Mouse (Mus musculus) hindbrain, embryonic 13.5 days (tissue): Measurements from ENCODE around the gene Hspa1a. TPM values are rescaled to one million over a fixed set of nuclear protein-coding genes. Genes with fewer than 3 reads are reported as not detected.

Experiments used
- ATAC-seq: fragments of 200-750 bp; cut with Nextera tagmentation; 2 replicates; pipeline ENCODE4 v1.8.0; 2017; ENCODE audit warnings: moderate TSS enrichment; ENCODE audit not compliant: low FRiP score
- H3K27ac ChIP-seq: fragments of 300-500 bp; sonication (generic); 2 replicates; pipeline ENCODE4 v1.5.1; 2015; ENCODE audit warnings: inconsistent platforms, mild to moderate bottlenecking, moderate library complexity
- H3K27me3 ChIP-seq: fragments of 300-500 bp; sonication (generic); 2 replicates; pipeline ENCODE4 v1.6.1; 2015; ENCODE audit warnings: mild to moderate bottlenecking, inconsistent platforms
- H3K36me3 ChIP-seq: fragments of 300-500 bp; sonication (generic); 2 replicates; pipeline ENCODE4 v1.6.1; 2015; ENCODE audit warnings: mild to moderate bottlenecking, inconsistent platforms
- H3K4me1 ChIP-seq: fragments of 300-500 bp; sonication (generic); replicated peaks from 2 replicates; pipeline ENCODE4 v1.6.1; 2015; ENCODE audit warnings: inconsistent platforms
- H3K4me2 ChIP-seq: fragments of 300-500 bp; sonication (generic); 2 replicates; pipeline ENCODE4 v1.6.1; 2015; ENCODE audit warnings: inconsistent platforms, mild to moderate bottlenecking, moderate library complexity
- H3K4me3 ChIP-seq: fragments of 300-500 bp; sonication (generic); 2 replicates; pipeline ENCODE4 v1.5.1; 2015; ENCODE audit warnings: mild to moderate bottlenecking, inconsistent platforms
- H3K9ac ChIP-seq: fragments of 300-500 bp; sonication (generic); 2 replicates; pipeline ENCODE4 v1.6.1; 2015; ENCODE audit warnings: mild to moderate bottlenecking, inconsistent platforms
- H3K9me3 ChIP-seq: fragments of 300-500 bp; sonication (generic); 2 replicates; pipeline ENCODE4 v1.6.1; 2016; ENCODE audit warnings: inconsistent platforms
- WGBS: fragments of 180-500 bp; shearing (Covaris S2); methylation state at CpG from one replicate; pipeline ENCODE4 v1.1.7; 2015; 5-methylcytosine and 5-hydroxymethylcytosine counted together
- polyA plus RNA-seq: library from polyadenylated mRNA; unstranded; fragments of >200 nt; fragmentation: Nextera tagmentation; extraction: Ambion mirVana; gene quantifications from 2 replicates; pipeline ENCODE4 v1.2.1, GENCODE M21; 2015

The Hspa1a gene
- polyA plus RNA-seq, 1 experiment from 2014 or later: 4.6 TPM

GRCm38 (mm10) chr17:34934031-34934430 lies 37.9 kb downstream of the Hspa1a start:
- WGBS: 69% methylated on average over 22 of the region's 24 CpGs

GRCm38 (mm10) chr17:34932287-34932686 lies 39.7 kb downstream of the Hspa1a start:
- Histone ChIP-seq H3K4me3 (peak overlapping the region; percentile 83), H3K4me1 (peaks cover 15% of the 10 kb centered on the region), H3K4me2 (peak overlapping the region; percentile 99), H3K27me3 (0 out of 2 replicates have a peak, but pooled peaks cover 3% of the 10 kb centered on the region), H3K27ac (no peak overlapping the region), H3K9me3 (no peaks in the 10 kb centered on the region), H3K36me3 (peaks cover 31% of the 10 kb centered on the region), H3K9ac (peak overlapping the region; percentile 94)
- 88% methylated on average over 8 of the region's 8 CpGs for WGBS
- no peak for ATAC-seq

More at GRCm38 (mm10) chr17:34934031-34934430, 37.9 kb downstream of the Hspa1a start:
- Histone ChIP-seq H3K36me3 (peaks cover 31% of the 10 kb centered on the region), H3K9me3 (no peaks in the 10 kb centered on the region), H3K27ac (no peak overlapping the region), H3K27me3 (0 out of 2 replicates have a peak, but pooled peaks cover 3% of the 10 kb centered on the region), H3K9ac (peak overlapping the region; percentile 31; the same call in 1 of the 2 replicates), H3K4me2 (no peak overlapping the region), H3K4me1 (peaks cover 15% of the 10 kb centered on the region), H3K4me3 (no peak overlapping the region)
- no peak for ATAC-seq

- Histone ChIP-seq H3K9ac (peak overlapping the region; percentile 94), H3K4me1 (peaks cover 15% of the 10 kb centered on the region), H3K27ac (peak overlapping the region; percentile 79), H3K4me3 (peak overlapping the region; percentile 83), H3K27me3 (0 out of 2 replicates have a peak, but pooled peaks cover 3% of the 10 kb centered on the region), H3K4me2 (peak overlapping the region; percentile 99), H3K9me3 (no peaks in the 10 kb centered on the region), H3K36me3 (peaks cover 31% of the 10 kb centered on the region)
- WGBS: 10% methylated on average over 14 of the region's 14 CpGs
- ATAC-seq: no peak; the same call in 1 of the 2 replicates
Observed at GRCm38 (mm10) chr17:34931735-34932098, 40.2 kb downstream of the Hspa1a start.

GRCm38 (mm10) chr17:34931061-34931734 lies 40.8 kb downstream of the Hspa1a start, which contains the start of gene Neu1:
Gene Neu1, plus strand, starts transcription at chr17:34931253.
- peak within 1 kb of the TSS; percentile 79 for H3K27ac ChIP-seq
- H3K9me3 ChIP-seq: no peaks in the 10 kb centered on the region
- H3K27me3 ChIP-seq: 0 out of 2 replicates have a peak, but pooled peaks cover 3% of the 10 kb centered on the region
- under 1% methylated on average over 31 of the region's 38 CpGs for WGBS
- H3K36me3 ChIP-seq: peaks cover 29% of the 10 kb centered on the region
- peak; percentile 97 for ATAC-seq
- peak within 1 kb of the TSS; percentile 94 for H3K9ac ChIP-seq
- H3K4me3 ChIP-seq: peak within 1 kb of the TSS; percentile 83
- H3K4me2 ChIP-seq: peak within 1 kb of the TSS; percentile 99
- H3K4me1 ChIP-seq: peaks cover 15% of the 10 kb centered on the region

- no peak overlapping the region for H3K27ac ChIP-seq
- peaks cover 7% of the 10 kb centered on the region for H3K36me3 ChIP-seq
- 0 out of 2 replicates have a peak, but pooled peaks cover 3% of the 10 kb centered on the region for H3K27me3 ChIP-seq
- H3K4me1 ChIP-seq: peaks cover 15% of the 10 kb centered on the region
- H3K9ac ChIP-seq: no peak overlapping the region
- no peak overlapping the region for H3K4me2 ChIP-seq
- no peak overlapping the region for H3K4me3 ChIP-seq
- no peak for ATAC-seq
- 72% methylated on average over 4 of the region's 4 CpGs for WGBS
- no peaks in the 10 kb centered on the region for H3K9me3 ChIP-seq
Observed at GRCm38 (mm10) chr17:34928841-34929240, 43.1 kb downstream of the Hspa1a start.

- 89% methylated on average over 18 of the region's 18 CpGs for WGBS
Observed at GRCm38 (mm10) chr17:34927306-34928019, 44.5 kb downstream of the Hspa1a start.

GRCm38 (mm10) chr17:34924258-34924657 lies 47.7 kb downstream of the Hspa1a start:
- Histone ChIP-seq H3K27ac (no peak overlapping the region), H3K36me3 (no peaks in the 10 kb centered on the region)
- no peak for ATAC-seq

More at GRCm38 (mm10) chr17:34927306-34928019, 44.5 kb downstream of the Hspa1a start:
- no peaks in the 10 kb centered on the region for H3K36me3 ChIP-seq
- H3K4me3 ChIP-seq: no peak overlapping the region
- H3K4me2 ChIP-seq: no peak overlapping the region
- H3K9ac ChIP-seq: no peak overlapping the region
- no peak overlapping the region for H3K27ac ChIP-seq
- no peak for ATAC-seq
- peaks cover 11% of the 10 kb centered on the region for H3K4me1 ChIP-seq
- no peaks in the 10 kb centered on the region for H3K27me3 ChIP-seq
- H3K9me3 ChIP-seq: no peaks in the 10 kb centered on the region

GRCm38 (mm10) chr17:34922939-34923338 lies 49.0 kb downstream of the Hspa1a start:
- H3K36me3 ChIP-seq: no peaks in the 10 kb centered on the region
- H3K9me3 ChIP-seq: no peaks in the 10 kb centered on the region
- WGBS: 51% methylated on average over 6 of the region's 6 CpGs
- no peaks in the 10 kb centered on the region for H3K4me1 ChIP-seq
- H3K27ac ChIP-seq: no peak overlapping the region
- no peaks in the 10 kb centered on the region for H3K27me3 ChIP-seq
- ATAC-seq: no peak
- H3K4me3 ChIP-seq: no peak overlapping the region
- H3K4me2 ChIP-seq: no peak overlapping the region
- no peak overlapping the region for H3K9ac ChIP-seq

More at GRCm38 (mm10) chr17:34924258-34924657, 47.7 kb downstream of the Hspa1a start:
- H3K4me1 ChIP-seq: no peaks in the 10 kb centered on the region
- WGBS: 87% methylated on average over 4 of the region's 5 CpGs
- H3K9ac ChIP-seq: no peak overlapping the region
- H3K9me3 ChIP-seq: no peaks in the 10 kb centered on the region
- no peak overlapping the region for H3K4me3 ChIP-seq
- H3K27me3 ChIP-seq: no peaks in the 10 kb centered on the region
- H3K4me2 ChIP-seq: no peak overlapping the region

Other genes starting within 250 kb of the Hspa1a start
- gene C4b, start 228.3 kb downstream of the Hspa1a start, polyA plus RNA-seq: 0.09 TPM in 1 of 2 replicates, not detected in the other
- not detected in 2 replicates for gene Cyp21a1, start 167.6 kb downstream of the Hspa1a start, polyA plus RNA-seq
- 36.5 and 40.5 TPM in 2 replicates for gene Stk19, start 135.2 kb downstream of the Hspa1a start, polyA plus RNA-seq
- 68.9 and 69.6 TPM in 2 replicates for gene Dxo, start 135.1 kb downstream of the Hspa1a start, polyA plus RNA-seq
- gene Skiv2l, start 121.9 kb downstream of the Hspa1a start, polyA plus RNA-seq: 54.1 and 60.4 TPM in 2 replicates
- 82.7 and 88.9 TPM in 2 replicates for gene Nelfe, start 121.8 kb downstream of the Hspa1a start, polyA plus RNA-seq
- 1.9 TPM in 2 replicates for gene Cfb, start 109.6 kb downstream of the Hspa1a start, polyA plus RNA-seq
- 13.5 and 13.9 TPM in 2 replicates for gene Zbtb12, start 92.7 kb downstream of the Hspa1a start, polyA plus RNA-seq
- gene Gm20547, start 90.1 kb downstream of the Hspa1a start, polyA plus RNA-seq: 0.10 TPM in 1 of 2 replicates, not detected in the other
- gene C2, start 73.9 kb downstream of the Hspa1a start, polyA plus RNA-seq: 1.4 and 2.3 TPM in 2 replicates
- 90.1 and 98.0 TPM in 2 replicates for gene Ehmt2, start 73.7 kb downstream of the Hspa1a start, polyA plus RNA-seq
- 0.17 TPM in 1 of 2 replicates, not detected in the other for gene Slc44a4, start 57.7 kb downstream of the Hspa1a start, polyA plus RNA-seq
- gene Neu1, start 40.9 kb downstream of the Hspa1a start, polyA plus RNA-seq: 30.6 and 31.5 TPM in 2 replicates
- gene Hspa1b, start 12.9 kb downstream of the Hspa1a start, polyA plus RNA-seq: 0.26 and 0.32 TPM in 2 replicates
- not detected in 2 replicates for gene Gm20481, start 2.2 kb downstream of the Hspa1a start, polyA plus RNA-seq
- gene Hspa1l, start 547 bp upstream of the Hspa1a start, polyA plus RNA-seq: 0.85 and 1.1 TPM in 2 replicates
- gene Lsm2, start 9.7 kb upstream of the Hspa1a start, polyA plus RNA-seq: 112 and 117 TPM in 2 replicates
- gene Vars, start 28.8 kb upstream of the Hspa1a start, polyA plus RNA-seq: 57.3 TPM in 2 replicates
- 0.16 and 0.18 TPM in 2 replicates for gene Vwa7, start 44.4 kb upstream of the Hspa1a start, polyA plus RNA-seq
- gene Sapcd1, start 55.9 kb upstream of the Hspa1a start, polyA plus RNA-seq: 2.5 and 2.9 TPM in 2 replicates
- gene Msh5, start 74.6 kb upstream of the Hspa1a start, polyA plus RNA-seq: 2.7 and 3.5 TPM in 2 replicates
- gene Clic1, start 77.8 kb upstream of the Hspa1a start, polyA plus RNA-seq: 100 and 102 TPM in 2 replicates
- gene Ddah2, start 86.9 kb upstream of the Hspa1a start, polyA plus RNA-seq: 420 and 426 TPM in 2 replicates
- gene Ly6g6c, start 93.2 kb upstream of the Hspa1a start, polyA plus RNA-seq: not detected in 2 replicates
- gene Mpig6b, start 94.0 kb upstream of the Hspa1a start, polyA plus RNA-seq: 0.25 and 0.31 TPM in 2 replicates
- gene Ly6g6e, start 104.7 kb upstream of the Hspa1a start, polyA plus RNA-seq: 0.45 TPM in 1 of 2 replicates, not detected in the other
- 0.61 and 1.1 TPM in 2 replicates for gene Ly6g6d, start 105.9 kb upstream of the Hspa1a start, polyA plus RNA-seq
- 0.19 and 0.28 TPM in 2 replicates for gene Ly6g6f, start 113.5 kb upstream of the Hspa1a start, polyA plus RNA-seq
- 86.9 and 93.8 TPM in 2 replicates for gene Abhd16a, start 117.1 kb upstream of the Hspa1a start, polyA plus RNA-seq
- gene Ly6g5c, start 136.1 kb upstream of the Hspa1a start, polyA plus RNA-seq: 0.36 TPM in 1 of 2 replicates, not detected in the other
- gene Ly6g5b, start 143.3 kb upstream of the Hspa1a start, polyA plus RNA-seq: 1.1 and 1.9 TPM in 2 replicates
- gene Gpank1, start 149.3 kb upstream of the Hspa1a start, polyA plus RNA-seq: 21.6 and 24.4 TPM in 2 replicates
- 317 and 322 TPM in 2 replicates for gene Csnk2b, start 149.9 kb upstream of the Hspa1a start, polyA plus RNA-seq
- gene D17H6S53E, start 154.2 kb upstream of the Hspa1a start, polyA plus RNA-seq: 10.2 and 11.2 TPM in 2 replicates
- gene Apom, start 159.9 kb upstream of the Hspa1a start, polyA plus RNA-seq: 0.34 and 0.84 TPM in 2 replicates
- gene Bag6, start 163.0 kb upstream of the Hspa1a start, polyA plus RNA-seq: 76.5 and 81.9 TPM in 2 replicates
- 181 and 196 TPM in 2 replicates for gene Prrc2a, start 192.7 kb upstream of the Hspa1a start, polyA plus RNA-seq
- 8.7 and 11.6 TPM in 2 replicates for gene Aif1, start 203.9 kb upstream of the Hspa1a start, polyA plus RNA-seq
- gene Lst1, start 216.3 kb upstream of the Hspa1a start, polyA plus RNA-seq: 6.8 and 8.9 TPM in 2 replicates
- gene Ltb, start 222.3 kb upstream of the Hspa1a start, polyA plus RNA-seq: 0.44 and 0.52 TPM in 2 replicates
- not detected in 2 replicates for gene Tnf, start 229.9 kb upstream of the Hspa1a start, polyA plus RNA-seq
- gene Lta, start 233.2 kb upstream of the Hspa1a start, polyA plus RNA-seq: 0.23 and 0.27 TPM in 2 replicates
- 0.57 and 0.83 TPM in 2 replicates for gene Gm16181, start 248.7 kb upstream of the Hspa1a start, polyA plus RNA-seq